Mouse (Mus musculus) liver, adult 2 months (tissue): ENCODE results near the gene Gm6401. TPM values are rescaled to one million over a fixed set of nuclear protein-coding genes. Genes with fewer than 3 reads are reported as not detected.
"Not testable (repeated sequence)": the region's sequence is repeated elsewhere in the genome, so short reads cannot be mapped to it uniquely, and the experiment has no call there.

Source experiments
- DNase-seq: peaks from one replicate; pipeline ENCODE4 v3.0.0-alpha.2; 2011; ENCODE audit warnings: low read depth, low spot score; ENCODE audit errors: extremely low read depth
- H3K27ac ChIP-seq: fragments of 200-500 bp; replicated peaks from 2 replicates; pipeline ENCODE4 v1.5.1; 2012; ENCODE audit warnings: low read depth, mild to moderate bottlenecking, control low read depth, inconsistent platforms, low read length; ENCODE audit not compliant: insufficient read depth
- H3K27me3 ChIP-seq: fragments of 200-500 bp; 2 replicates; pipeline ENCODE4 v1.6.1; 2012; ENCODE audit warnings: mild to moderate bottlenecking, moderate library complexity, low read length, inconsistent platforms; ENCODE audit not compliant: control insufficient read depth, insufficient read depth
- H3K36me3 ChIP-seq: fragments of 200-500 bp; 2 replicates; pipeline ENCODE4 v1.6.1; 2012; ENCODE audit warnings: low read length, inconsistent platforms; ENCODE audit not compliant: control insufficient read depth, insufficient read depth
- H3K4me1 ChIP-seq: fragments of 200-500 bp; 2 replicates; pipeline ENCODE4 v1.6.1; 2011; ENCODE audit warnings: low read length; ENCODE audit not compliant: control insufficient read depth, insufficient read depth
- H3K4me3 ChIP-seq: fragments of 200-500 bp; 2 replicates; pipeline ENCODE4 v1.5.1; 2011; ENCODE audit warnings: low read depth, mild to moderate bottlenecking, control low read depth, low read length, moderate library complexity; ENCODE audit not compliant: insufficient read depth
- H3K79me2 ChIP-seq: fragments of 200-500 bp; 2 replicates; pipeline ENCODE4 v1.6.1; 2012; ENCODE audit warnings: inconsistent platforms, mild to moderate bottlenecking, low read length, moderate library complexity; ENCODE audit not compliant: control insufficient read depth, insufficient read depth
- H3K9ac ChIP-seq: fragments of 200-500 bp; 2 replicates; pipeline ENCODE4 v1.6.1; 2012; ENCODE audit warnings: low read depth, mild to moderate bottlenecking, control low read depth, inconsistent platforms, low read length
- WGBS: fragments of 180-500 bp; shearing (Covaris S2); methylation state at CpG from one replicate; pipeline ENCODE4 v1.1.7; 2018; 5-methylcytosine and 5-hydroxymethylcytosine counted together
- polyA plus RNA-seq: library from polyadenylated mRNA; depleted of rRNA; stranded (reverse); fragments of >200 nt; gene quantifications from 2 replicates; pipeline ENCODE4 v1.2.3, GENCODE M21; 2012; rRNA removed
- total RNA-seq: library from RNA; depleted of rRNA; stranded (reverse); fragments of >200 nt; gene quantifications from 2 replicates; pipeline ENCODE4 v1.2.3, GENCODE M21; 2014; rRNA removed

Gene Gm6401
- not detected in 2 replicates for total RNA-seq
- polyA plus RNA-seq = not detected in 2 replicates

GRCm38 (mm10) chr14:41967827-41968226, at the start of gene Gm6401:
Gene Gm6401, minus strand, starts transcription at chr14:41967927.
- not testable (repeated sequence) for H3K79me2 ChIP-seq, H3K27me3 ChIP-seq, H3K36me3 ChIP-seq, H3K27ac ChIP-seq, DNase-seq, H3K9ac ChIP-seq, H3K4me1 ChIP-seq, H3K4me3 ChIP-seq
- whole genome bisulfite sequencing = 68% methylated on average over 1 of the region's 1 CpGs

DNA sequence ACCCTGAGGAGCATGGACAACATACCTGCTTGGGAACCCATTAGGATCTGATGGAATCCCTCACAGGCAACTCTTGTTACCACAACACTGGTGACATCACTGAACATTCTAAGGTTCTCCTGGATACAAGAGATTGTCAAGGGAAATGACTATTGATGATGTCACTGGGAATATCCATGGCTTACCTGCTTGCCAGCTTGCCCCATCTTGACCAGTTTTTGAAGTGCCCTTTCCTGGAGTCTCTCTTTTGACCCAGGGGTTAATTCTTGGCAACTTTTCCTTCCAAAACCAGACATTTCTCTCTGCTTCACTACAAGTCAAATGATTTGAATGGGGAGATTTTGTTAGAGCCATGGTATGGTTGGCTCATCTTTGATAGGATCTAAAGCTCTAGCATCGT, 15.5 kb upstream of the Gm6401 start, which contains the start of gene Gm3543:
Gm3543 (minus strand) TSS at position 101 of the 400 bp plus-strand sequence.
- H3K27ac ChIP-seq, H3K4me3 ChIP-seq, H3K36me3 ChIP-seq, DNase-seq, H3K79me2 ChIP-seq, H3K27me3 ChIP-seq, H3K4me1 ChIP-seq, H3K9ac ChIP-seq: not testable (repeated sequence)
- 50% methylated on average over 1 of the region's 1 CpGs for WGBS

DNA sequence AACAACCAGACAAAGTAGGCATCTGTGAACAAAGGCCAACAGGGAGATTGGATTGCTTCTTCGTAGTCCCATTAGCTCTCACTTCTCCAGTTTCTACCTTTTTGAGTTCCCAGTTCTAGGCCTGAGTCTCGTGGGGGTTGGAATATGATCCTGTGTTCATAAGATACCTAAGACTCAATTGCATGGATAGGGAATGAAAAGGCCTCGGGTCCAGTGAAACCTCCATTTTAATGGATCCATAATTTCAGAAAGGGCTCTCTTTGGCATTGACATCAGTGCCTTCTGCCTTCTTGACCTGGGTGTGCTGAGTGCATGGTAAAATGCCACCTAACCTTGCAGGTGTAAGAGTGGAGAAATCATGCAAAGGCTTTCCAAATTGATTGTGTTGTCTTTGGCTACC, 869 bp upstream of the Gm6401 start:
- not testable (repeated sequence) for H3K27me3 ChIP-seq, H3K4me3 ChIP-seq, H3K79me2 ChIP-seq, H3K36me3 ChIP-seq, DNase-seq, H3K9ac ChIP-seq, H3K4me1 ChIP-seq, H3K27ac ChIP-seq
- WGBS = 53% methylated on average over 3 of the region's 3 CpGs

DNA sequence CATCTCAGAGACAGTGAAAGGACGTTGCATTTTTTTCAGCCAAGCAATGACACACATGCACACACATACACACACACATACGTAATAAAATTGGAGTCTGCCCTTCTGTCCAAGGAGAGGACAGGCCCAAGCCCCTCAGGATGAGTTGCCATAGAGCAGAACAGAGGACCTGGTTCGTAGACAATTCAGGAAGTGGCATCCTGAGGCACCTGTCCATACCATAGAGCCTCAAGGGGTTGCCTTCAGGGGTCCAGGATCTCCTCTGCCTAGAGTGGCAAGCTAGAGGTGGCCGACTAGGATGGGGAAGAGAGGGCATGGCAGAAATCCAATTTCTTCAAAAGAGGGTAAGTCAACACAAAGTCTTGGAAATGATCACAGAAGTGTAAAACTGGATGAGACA, 3.6 kb downstream of the Gm6401 start:
- H3K4me3 ChIP-seq, H3K79me2 ChIP-seq, H3K4me1 ChIP-seq, H3K27me3 ChIP-seq, H3K36me3 ChIP-seq, H3K27ac ChIP-seq, DNase-seq, H3K9ac ChIP-seq: not testable (repeated sequence)
- 59% methylated on average over 4 of the region's 4 CpGs for WGBS

- H3K27ac ChIP-seq, H3K27me3 ChIP-seq, H3K4me1 ChIP-seq, H3K4me3 ChIP-seq, DNase-seq, H3K36me3 ChIP-seq, H3K79me2 ChIP-seq, H3K9ac ChIP-seq: not testable (repeated sequence)
- 86% methylated on average over 1 of the region's 2 CpGs for WGBS
These were observed 24.0 kb downstream of the Gm6401 start, which contains the start of gene 1700024B05Rik for GRCm38 (mm10) chr14:41943695-41944094. Gene 1700024B05Rik, plus strand, starts transcription at chr14:41943995.

DNA sequence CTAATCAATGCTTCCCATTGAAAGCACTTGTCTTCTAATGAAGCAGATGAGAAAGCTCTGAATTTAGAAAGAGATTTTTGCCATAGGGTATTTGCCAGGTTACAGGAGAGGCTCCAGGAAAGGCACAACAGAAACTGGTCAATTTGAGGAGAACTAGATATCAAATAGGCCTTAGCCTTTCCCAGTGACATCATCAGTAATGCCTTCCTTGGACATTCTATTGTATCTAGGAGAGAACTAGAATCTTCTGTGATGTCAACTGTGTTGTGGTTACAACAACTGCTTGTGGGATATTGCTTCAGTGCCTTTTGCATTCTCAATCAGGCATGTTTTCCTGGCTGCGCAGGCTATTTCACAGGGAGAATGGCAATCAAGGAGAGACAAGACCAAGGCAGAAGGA, 43.1 kb downstream of the Gm6401 start, which contains the start of gene 1700049E17Rik1:
1700049E17Rik1 (plus strand) TSS at position 301 of the 400 bp plus-strand sequence.
- not testable (repeated sequence) for H3K79me2 ChIP-seq, H3K4me1 ChIP-seq, H3K27me3 ChIP-seq, H3K36me3 ChIP-seq, DNase-seq, H3K27ac ChIP-seq, H3K4me3 ChIP-seq, H3K9ac ChIP-seq
- no CpG with 5 or more reads among the region's 1 CpGs for WGBS

Other genes with a start within 250 kb of the Gm6401 start
- not detected in 2 replicates for gene Gm7929, start 217.3 kb downstream of the Gm6401 start, total RNA-seq
- gene Gm7929, start 217.3 kb downstream of the Gm6401 start, polyA plus RNA-seq = not detected in 2 replicates
- not detected in 2 replicates for gene Gm47189, start 195.5 kb downstream of the Gm6401 start, total RNA-seq
- not detected in 2 replicates for gene Gm47189, start 195.5 kb downstream of the Gm6401 start, polyA plus RNA-seq
- gene Gm7980, start 60.6 kb downstream of the Gm6401 start, total RNA-seq = not detected in 2 replicates
- gene Gm7980, start 60.6 kb downstream of the Gm6401 start, polyA plus RNA-seq = not detected in 2 replicates
- gene 1700049E17Rik1, start 43.0 kb downstream of the Gm6401 start, total RNA-seq = not detected in 2 replicates
- not detected in 2 replicates for gene 1700049E17Rik1, start 43.0 kb downstream of the Gm6401 start, polyA plus RNA-seq
- not detected in 2 replicates for gene 1700024B05Rik, start 23.9 kb downstream of the Gm6401 start, total RNA-seq
- gene 1700024B05Rik, start 23.9 kb downstream of the Gm6401 start, polyA plus RNA-seq = not detected in 2 replicates
- gene Gm3543, start 15.4 kb upstream of the Gm6401 start, total RNA-seq = not detected in 2 replicates
- gene Gm3543, start 15.4 kb upstream of the Gm6401 start, polyA plus RNA-seq = not detected in 2 replicates
- not detected in 2 replicates for gene Gm7951, start 149.4 kb upstream of the Gm6401 start, total RNA-seq
- gene Gm7951, start 149.4 kb upstream of the Gm6401 start, polyA plus RNA-seq = not detected in 2 replicates
- gene Gm17027, start 194.7 kb upstream of the Gm6401 start, total RNA-seq = not detected in 2 replicates
- not detected in 2 replicates for gene Gm17027, start 194.7 kb upstream of the Gm6401 start, polyA plus RNA-seq
- gene Gm3573, start 222.9 kb upstream of the Gm6401 start, total RNA-seq = not detected in 2 replicates
- not detected in 2 replicates for gene Gm3573, start 222.9 kb upstream of the Gm6401 start, polyA plus RNA-seq